Mouse (Mus musculus) brown adipose tissue, adult 24 weeks (tissue): ENCODE measurements around the gene Slc5a3. TPM values are rescaled to one million over a fixed set of nuclear protein-coding genes. Genes with fewer than 3 reads are reported as not detected.

Experiments
- H3K27ac ChIP-seq: fragments of 200-500 bp; replicated peaks from 2 replicates; pipeline ENCODE4 v1.5.1; 2012; ENCODE audit warnings: low read depth, mild to moderate bottlenecking, low read length
- H3K4me1 ChIP-seq: fragments of 200-500 bp; 2 replicates; pipeline ENCODE4 v1.6.1; 2012; ENCODE audit warnings: low read length, mixed read lengths; ENCODE audit not compliant: control insufficient read depth, insufficient read depth, insufficient read length
- H3K4me3 ChIP-seq: fragments of 200-500 bp; 2 replicates; pipeline ENCODE4 v1.5.1; 2012; ENCODE audit warnings: low read depth, mild to moderate bottlenecking, low read length, moderate library complexity; ENCODE audit not compliant: insufficient read depth
- polyA plus RNA-seq: library from polyadenylated mRNA; stranded (reverse); fragments of >200 nt; gene quantifications from 2 replicates; pipeline ENCODE4 v1.2.4, GENCODE M21; 2012; ENCODE audit not compliant: missing spikeins, insufficient read depth, insufficient read length

Gene Slc5a3
- polyA plus RNA-seq, 1 experiment: 9.0 TPM

GRCm38 (mm10) chr16:92052569-92052968 is 5.6 kb upstream of the Slc5a3 start:
- no peak overlapping the region for H3K27ac ChIP-seq
- no peak overlapping the region for H3K4me3 ChIP-seq
- H3K4me1 ChIP-seq: no peaks in the 10 kb centered on the region

- Histone ChIP-seq H3K4me1 (no peaks in the 10 kb centered on the region), H3K4me3 (no peak overlapping the region), H3K27ac (no peak overlapping the region)
These were observed 1.4 kb upstream of the Slc5a3 start for GRCm38 (mm10) chr16:92056711-92057110.

DNA sequence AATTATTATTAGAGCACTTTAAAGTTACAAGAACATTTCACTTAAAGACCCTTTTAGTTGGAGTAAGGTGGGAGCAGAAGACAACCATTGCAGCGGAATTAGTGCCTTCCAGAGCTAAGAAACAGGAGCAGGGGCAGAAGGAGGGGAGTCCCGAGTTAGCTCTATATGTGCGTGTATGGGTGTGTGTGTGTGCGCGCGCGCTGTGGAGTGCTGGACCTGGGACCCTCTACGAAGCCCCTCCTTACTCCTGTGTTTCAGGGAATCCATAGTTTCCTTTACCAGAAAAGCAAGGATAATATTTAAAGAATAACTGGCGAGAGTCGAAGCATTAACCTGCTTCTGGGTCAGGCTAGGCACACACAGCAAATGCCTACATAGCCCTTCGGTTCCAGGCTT is 668 bp upstream of the Slc5a3 start:
- Histone ChIP-seq H3K27ac (peak overlapping the region; percentile 67), H3K4me1 (no peaks in the 10 kb centered on the region), H3K4me3 (peak overlapping the region; percentile 79)

- H3K4me1 ChIP-seq: no peaks in the 10 kb centered on the region
- peak overlapping the region; percentile 6 for H3K27ac ChIP-seq
- H3K4me3 ChIP-seq: peak overlapping the region; percentile 73
These were observed 810 bp downstream of the Slc5a3 start for GRCm38 (mm10) chr16:92058644-92059620.

DNA sequence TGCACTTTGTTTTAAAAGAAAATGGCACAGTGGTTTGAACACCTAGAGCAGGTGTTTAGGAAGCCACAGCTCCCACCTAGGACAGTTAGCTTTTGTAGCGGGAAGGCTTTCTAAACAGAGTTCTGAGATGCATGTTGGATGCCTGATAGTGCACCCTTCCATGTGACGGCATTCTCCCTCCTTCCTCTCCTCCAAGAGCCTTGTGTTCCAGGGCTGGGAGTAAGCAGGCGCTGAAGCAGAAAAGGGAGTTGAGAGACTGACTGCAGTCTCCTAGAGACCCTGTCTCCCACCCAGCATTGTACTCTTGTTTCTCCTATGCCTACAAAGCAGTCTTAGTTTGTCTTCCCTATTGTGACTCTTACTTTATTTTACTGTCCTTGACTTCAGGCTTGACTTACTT is 2.1 kb downstream of the Slc5a3 start:
- Histone ChIP-seq H3K4me1 (no peaks in the 10 kb centered on the region), H3K27ac (no peak overlapping the region), H3K4me3 (0 out of 2 replicates have a peak overlapping the region, but pooled peaks have one; percentile 24)

- H3K4me1 ChIP-seq: no peaks in the 10 kb centered on the region
- H3K27ac ChIP-seq: no peak overlapping the region
- no peak overlapping the region for H3K4me3 ChIP-seq
These were observed 3.5 kb downstream of the Slc5a3 start for GRCm38 (mm10) chr16:92061586-92061985.

- no peak overlapping the region for H3K4me3 ChIP-seq
- H3K4me1 ChIP-seq: no peaks in the 10 kb centered on the region
- no peak overlapping the region for H3K27ac ChIP-seq
These were observed 4.7 kb downstream of the Slc5a3 start for GRCm38 (mm10) chr16:92062832-92063231.

GRCm38 (mm10) chr16:92064801-92065200 is 6.7 kb downstream of the Slc5a3 start:
- Histone ChIP-seq H3K27ac (no peak overlapping the region), H3K4me1 (no peaks in the 10 kb centered on the region), H3K4me3 (no peak overlapping the region)

GRCm38 (mm10) chr16:92070338-92070737 is 12.2 kb downstream of the Slc5a3 start:
- no peaks in the 10 kb centered on the region for H3K4me1 ChIP-seq
- no peak overlapping the region for H3K4me3 ChIP-seq
- H3K27ac ChIP-seq: no peak overlapping the region

- Histone ChIP-seq H3K27ac (no peak overlapping the region), H3K4me1 (no peaks in the 10 kb centered on the region), H3K4me3 (no peak overlapping the region)
These were observed 18.7 kb downstream of the Slc5a3 start for GRCm38 (mm10) chr16:92076797-92077196.

DNA sequence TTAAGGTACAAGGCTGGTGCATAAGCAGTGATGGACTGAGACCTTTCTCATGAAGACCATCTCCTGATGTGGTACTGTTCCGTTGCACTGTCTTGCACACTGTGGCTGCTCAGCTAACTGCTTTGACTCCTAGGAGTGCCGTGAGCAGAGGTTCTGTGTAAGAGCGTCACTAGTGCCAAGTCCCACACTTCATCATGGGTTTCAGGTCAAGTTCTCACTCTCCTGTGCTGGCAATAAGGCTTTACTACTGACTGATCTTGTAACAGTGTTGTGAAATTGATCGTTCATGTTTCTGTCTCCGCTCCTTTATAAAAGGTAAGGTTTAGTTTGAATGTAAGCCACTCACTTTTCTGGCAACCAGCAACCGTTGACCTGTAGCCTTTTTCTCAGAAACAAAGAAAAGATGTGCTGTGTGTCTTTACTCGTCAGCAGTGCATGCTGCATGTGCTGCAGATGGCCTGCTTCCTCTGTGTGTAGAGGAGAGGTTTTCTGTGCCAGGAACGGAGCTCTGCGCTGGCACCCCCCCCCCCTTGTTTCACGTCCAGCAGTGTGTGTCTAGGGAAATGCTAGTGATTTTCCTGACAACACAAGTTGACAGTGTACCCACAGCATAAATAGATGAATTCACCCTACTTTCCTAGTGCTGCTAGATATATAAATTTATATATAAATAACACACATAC is 25.8 kb downstream of the Slc5a3 start:
- Histone ChIP-seq H3K4me3 (no peak overlapping the region), H3K4me1 (peaks cover 9% of the 10 kb centered on the region), H3K27ac (no peak overlapping the region)

- peaks cover 13% of the 10 kb centered on the region for H3K4me1 ChIP-seq
- no peak overlapping the region for H3K4me3 ChIP-seq
- H3K27ac ChIP-seq: 0 out of 2 replicates have a peak overlapping the region, but pooled peaks have one; percentile 30
These were observed 31.1 kb downstream of the Slc5a3 start for GRCm38 (mm10) chr16:92089225-92089624.

GRCm38 (mm10) chr16:92091876-92092275 is 33.8 kb downstream of the Slc5a3 start:
- no peak overlapping the region for H3K4me3 ChIP-seq
- H3K4me1 ChIP-seq: peaks cover 13% of the 10 kb centered on the region
- no peak overlapping the region; the same call in 1 of the 2 replicates for H3K27ac ChIP-seq

GRCm38 (mm10) chr16:92098351-92099051 is 40.4 kb downstream of the Slc5a3 start:
- H3K27ac ChIP-seq: no peak overlapping the region
- H3K4me1 ChIP-seq: peaks cover 9% of the 10 kb centered on the region
- no peak overlapping the region for H3K4me3 ChIP-seq

GRCm38 (mm10) chr16:92099598-92099997 is 41.5 kb downstream of the Slc5a3 start:
- H3K27ac ChIP-seq: no peak overlapping the region

More at GRCm38 (mm10) chr16:92099598-92099997, 41.5 kb downstream of the Slc5a3 start:
- Histone ChIP-seq H3K4me1 (peaks cover 15% of the 10 kb centered on the region), H3K4me3 (no peak overlapping the region)
